Mouse (Mus musculus): Measurements from ENCODE around the gene Dnmt3b.

The Dnmt3b gene

GRCm38 (mm10) chr2:153649298-153650013 lies at the start of gene Dnmt3b:
Gene Dnmt3b (plus strand): TSS chr2:153649450.
- DNase-seq (ENCODE audit: low read depth): no peak

GRCm38 (mm10) chr2:153600021-153600666 lies 49.1 kb upstream of the Dnmt3b start:
- no peak for DNase-seq (ENCODE audit: low read depth)

DNA sequence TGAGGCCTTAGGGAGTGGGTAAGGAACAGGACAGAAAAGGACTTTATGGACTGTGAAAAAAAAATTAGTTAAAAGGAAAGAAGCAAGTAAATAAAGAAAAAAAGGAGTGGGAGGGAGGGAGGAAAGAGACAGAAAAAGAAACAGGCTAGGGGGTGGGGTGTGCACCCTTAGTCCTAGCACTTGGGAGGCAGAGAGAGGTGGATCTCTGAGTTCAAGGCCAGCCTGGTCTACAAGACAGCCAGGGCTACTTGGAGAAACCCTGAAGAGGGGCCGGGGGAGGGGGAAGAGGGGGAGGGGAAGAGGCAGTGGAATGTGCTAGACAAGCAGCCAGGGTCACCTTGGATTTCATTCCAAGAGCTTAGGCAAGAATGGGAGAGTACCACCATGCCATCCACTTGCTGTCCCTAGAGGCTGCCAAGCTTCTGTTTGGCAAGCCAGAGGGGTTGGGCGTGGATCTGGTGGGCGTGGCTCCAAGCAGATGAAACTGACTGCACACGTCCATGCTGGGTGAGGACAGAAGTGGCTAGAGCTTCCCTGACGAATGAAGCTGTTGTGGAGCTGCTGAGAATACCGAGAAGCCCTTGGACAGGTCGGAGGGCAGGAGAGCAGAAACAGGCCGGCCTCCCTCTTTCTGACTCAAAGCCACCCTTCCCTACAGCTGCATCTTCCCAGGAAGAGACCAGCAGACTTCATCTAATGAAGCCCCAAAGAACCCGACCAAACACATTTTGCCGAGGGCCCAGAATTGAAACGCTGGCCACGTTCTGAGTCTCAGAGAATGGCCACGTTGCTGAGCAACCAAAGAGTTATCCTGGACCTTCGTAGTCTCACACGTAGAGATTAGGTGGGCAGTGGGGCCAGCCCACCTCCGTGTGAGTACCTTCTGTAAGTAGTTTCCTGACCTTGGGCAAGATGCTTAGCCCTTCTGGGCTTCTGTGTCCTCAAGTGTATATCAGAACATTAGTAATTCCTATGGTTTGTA lies 48.3 kb upstream of the Dnmt3b start:
- no peak for DNase-seq (ENCODE audit: low read depth)

DNA sequence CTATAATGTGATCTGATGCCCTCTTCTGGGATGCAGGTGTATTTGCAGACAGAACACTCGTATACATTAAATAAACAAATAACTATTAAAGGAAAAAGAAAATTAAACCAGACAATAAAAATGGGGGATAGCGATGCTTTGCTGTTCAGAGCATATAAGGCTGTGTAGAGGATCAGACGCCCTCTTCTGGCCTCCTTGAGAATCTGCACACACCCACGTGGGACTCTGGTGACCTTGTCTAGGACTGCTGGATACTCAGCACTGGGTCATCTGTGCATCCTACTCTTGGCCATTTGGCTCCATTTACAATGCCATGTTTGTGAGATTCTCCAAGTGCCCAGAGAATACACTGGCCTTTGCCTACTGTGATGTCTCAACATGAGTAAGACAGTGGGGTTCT lies 45.5 kb upstream of the Dnmt3b start:
- peak; percentile 42 for DNase-seq (ENCODE audit: low read depth)

- DNase-seq (ENCODE audit: low read depth): peak; percentile 29
These were observed 42.8 kb upstream of the Dnmt3b start for GRCm38 (mm10) chr2:153606421-153606820.

DNA sequence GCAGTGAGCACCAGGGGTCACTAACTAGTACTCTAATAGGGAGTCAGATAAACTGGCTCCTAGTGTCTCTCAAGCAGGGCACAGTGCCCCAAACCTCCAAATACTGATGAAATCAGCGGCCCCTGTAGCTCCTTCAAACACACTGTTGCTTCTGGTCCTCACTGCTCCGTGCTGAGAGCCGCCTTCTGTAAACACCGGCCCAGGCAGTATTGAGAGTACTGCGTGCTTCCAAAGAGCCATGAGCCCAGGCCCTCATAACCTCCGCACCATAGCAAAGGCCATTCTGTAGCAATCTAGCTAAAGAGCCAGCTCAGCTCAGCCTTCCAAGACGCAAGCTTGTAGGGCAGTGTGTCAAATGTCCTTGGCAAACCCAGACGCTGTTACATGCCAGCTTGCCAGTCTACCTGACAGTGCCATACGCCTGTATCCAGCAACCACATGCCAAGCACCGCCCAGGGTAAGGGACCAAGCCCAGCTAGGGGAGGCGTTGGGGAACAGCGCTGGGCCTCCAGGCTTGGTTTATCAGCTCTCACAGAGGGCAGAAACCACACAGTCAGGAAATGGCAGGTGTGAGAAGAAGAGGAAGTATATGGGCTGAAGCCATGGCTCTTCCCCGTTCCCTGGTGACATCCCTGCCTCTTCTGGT lies 41.3 kb upstream of the Dnmt3b start:
- DNase-seq (ENCODE audit: low read depth): peak; percentile 28

DNA sequence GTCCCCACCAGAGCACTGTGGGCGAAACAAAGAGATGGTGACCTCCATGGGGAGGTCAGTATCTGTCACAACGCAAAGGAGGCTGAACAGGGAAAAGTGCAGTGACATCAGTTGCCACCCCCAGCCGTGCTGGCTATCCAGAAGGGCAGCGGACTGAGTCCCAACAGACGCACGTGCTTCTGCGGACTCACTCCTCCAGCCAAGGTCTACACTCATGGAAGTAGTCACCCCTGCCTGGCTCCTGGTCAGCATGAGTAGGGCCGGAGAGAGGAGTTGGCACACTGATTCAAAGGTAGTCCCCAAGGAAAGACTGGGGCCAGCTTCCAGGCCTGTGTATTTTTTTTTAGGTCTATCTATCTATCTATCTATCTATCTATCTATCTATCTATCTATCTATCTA lies 40.2 kb upstream of the Dnmt3b start:
- no peak for DNase-seq (ENCODE audit: low read depth)

- DNase-seq (ENCODE audit: low read depth): peak; percentile 75
These were observed 39.7 kb upstream of the Dnmt3b start for GRCm38 (mm10) chr2:153609548-153609947.

DNA sequence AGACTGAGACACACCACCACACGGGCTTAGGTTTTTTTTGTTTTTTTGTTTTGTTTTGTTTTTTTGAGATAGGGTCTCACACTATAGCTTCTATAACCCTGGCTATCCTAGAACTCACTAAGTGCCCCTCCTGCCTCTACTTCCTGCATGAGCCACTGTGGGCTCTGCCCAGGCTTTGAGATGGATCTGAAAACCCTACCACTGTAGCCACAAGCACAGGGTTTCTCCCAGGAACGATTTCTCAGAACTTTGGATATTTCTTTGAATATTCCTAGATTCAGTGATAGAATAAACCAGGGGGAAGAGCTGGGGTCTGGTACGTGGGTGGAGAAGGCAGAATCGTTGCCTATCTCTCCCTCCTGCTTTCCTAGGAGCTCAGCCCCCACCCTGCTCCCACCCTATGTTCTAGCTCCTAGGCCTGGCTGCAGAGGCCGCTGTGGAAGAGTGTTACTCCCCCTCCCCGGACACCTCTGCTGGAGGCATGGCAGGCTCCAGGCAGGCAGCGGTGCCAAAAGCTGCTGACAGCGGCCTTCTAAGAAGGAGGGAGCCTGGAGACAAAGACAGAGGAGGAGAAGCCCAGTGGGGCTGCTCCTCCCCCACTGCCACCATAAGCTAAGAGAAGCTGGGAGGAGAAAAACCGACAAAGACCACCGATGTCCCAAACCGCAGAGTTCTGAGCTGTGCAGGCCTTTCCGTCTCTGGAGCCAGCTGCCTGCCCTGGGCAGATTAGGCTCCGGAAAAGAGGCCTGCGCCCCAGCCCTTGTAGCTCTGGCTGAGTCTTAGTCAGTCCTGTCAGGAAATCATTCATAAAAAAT lies 38.6 kb upstream of the Dnmt3b start:
- peak; percentile 54 for DNase-seq (ENCODE audit: low read depth)

- no peak for DNase-seq (ENCODE audit: low read depth)
These were observed 38.0 kb upstream of the Dnmt3b start for GRCm38 (mm10) chr2:153611241-153611630.

DNA sequence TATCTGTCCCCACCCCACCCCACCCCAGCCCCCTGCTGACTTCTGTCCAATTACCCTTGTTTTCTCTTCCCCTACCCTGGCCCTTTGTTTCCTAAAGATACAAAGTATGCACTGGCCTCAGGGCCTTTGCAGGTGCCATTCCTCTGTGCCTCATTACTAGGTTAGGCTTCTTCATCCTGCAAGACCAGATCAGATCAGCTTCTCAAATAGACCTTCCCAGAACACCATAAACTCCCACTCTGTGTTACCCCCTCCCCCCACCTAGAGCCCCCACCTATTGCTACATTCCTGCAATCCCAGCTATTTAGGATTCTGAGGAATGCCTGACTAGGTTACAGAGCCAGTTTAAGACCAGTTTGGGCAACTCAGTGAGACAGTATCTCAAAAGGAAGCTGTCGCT lies 37.5 kb upstream of the Dnmt3b start:
- DNase-seq (ENCODE audit: low read depth): no peak

- DNase-seq (ENCODE audit: low read depth): no peak
These were observed 36.5 kb upstream of the Dnmt3b start for GRCm38 (mm10) chr2:153612594-153613281.

- no peak for DNase-seq (ENCODE audit: low read depth)
These were observed 32.4 kb upstream of the Dnmt3b start for GRCm38 (mm10) chr2:153616893-153617292.

DNA sequence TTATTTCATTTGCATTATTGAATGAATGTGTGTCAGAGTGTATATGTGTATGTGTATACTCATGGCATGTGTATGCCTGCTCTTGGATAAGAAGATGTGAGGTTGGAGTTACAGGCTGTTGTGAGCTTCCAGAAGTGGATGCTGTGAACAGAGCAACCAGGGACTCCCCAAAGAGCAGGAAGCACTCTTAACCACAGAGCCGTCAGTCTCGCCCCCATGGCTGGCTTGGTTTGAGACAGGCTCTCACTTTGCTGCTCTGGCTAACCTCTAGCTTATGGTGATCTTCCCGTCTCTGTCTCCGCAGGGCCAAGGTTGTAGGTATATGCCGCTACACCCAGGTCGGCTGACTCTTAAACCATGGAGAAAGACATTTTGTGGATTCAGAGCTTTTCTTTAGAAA lies 30.8 kb upstream of the Dnmt3b start:
- no peak for DNase-seq (ENCODE audit: low read depth)

- no peak for DNase-seq (ENCODE audit: low read depth)
These were observed 30.4 kb upstream of the Dnmt3b start for GRCm38 (mm10) chr2:153618889-153619288.

GRCm38 (mm10) chr2:153622449-153622848 lies 26.8 kb upstream of the Dnmt3b start:
- DNase-seq (ENCODE audit: low read depth): no peak

DNA sequence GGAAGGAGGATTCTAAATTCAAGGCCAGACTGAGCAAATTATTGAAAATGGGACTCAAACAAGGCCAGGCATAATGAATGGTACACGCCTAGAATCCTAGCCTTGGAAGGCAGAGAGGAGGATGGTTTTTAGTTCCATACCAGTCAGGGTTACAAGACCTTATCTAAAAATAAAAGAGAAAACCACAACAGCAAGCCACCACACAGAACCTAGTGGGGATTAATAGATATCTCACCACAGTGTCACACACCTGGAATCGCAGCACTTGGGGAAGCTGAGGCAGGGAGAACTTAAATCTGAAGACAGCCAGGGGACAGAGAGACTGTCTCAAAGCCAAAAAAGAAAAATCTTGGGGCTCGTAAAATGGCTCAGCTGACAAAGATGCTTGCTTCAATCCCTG lies 18.3 kb upstream of the Dnmt3b start:
- DNase-seq (ENCODE audit: low read depth): no peak

- DNase-seq (ENCODE audit: low read depth): no peak
These were observed 17.0 kb upstream of the Dnmt3b start, which contains the start of gene Commd7 for GRCm38 (mm10) chr2:153631976-153632870. Gene Commd7 (minus strand): TSS chr2:153632781.

DNA sequence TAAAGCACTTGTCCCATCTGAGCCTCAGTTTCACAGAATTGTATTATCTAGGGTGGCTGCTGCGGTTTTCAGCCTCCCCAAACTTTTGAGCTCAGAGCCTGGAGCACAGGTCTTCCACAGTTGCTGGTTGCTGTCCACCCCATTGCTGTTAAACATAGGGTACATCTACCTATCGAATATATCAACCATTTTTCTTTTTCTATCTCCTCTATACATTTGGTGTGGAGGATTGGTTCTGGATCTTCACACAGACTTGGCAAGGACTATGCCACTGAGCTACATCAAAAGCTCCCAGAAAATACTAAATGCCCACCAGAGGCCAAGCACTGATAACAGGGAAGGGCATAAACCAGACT lies 16.4 kb upstream of the Dnmt3b start:
- no peak for DNase-seq (ENCODE audit: low read depth)

GRCm38 (mm10) chr2:153633259-153633658 lies 16.0 kb upstream of the Dnmt3b start:
- no peak for DNase-seq (ENCODE audit: low read depth)

Data from c-Kit-positive CD71-positive TER-119-negative erythroid progenitor cells, embryonic 14.5 days (primary cell).